Mouse (Mus musculus): ENCODE measurements around the gene Tcfl5. TPM values are rescaled to one million over a fixed set of nuclear protein-coding genes. Genes with fewer than 3 reads are reported as not detected.

Tcfl5 gene
- 0.13 TPM in 1 of 2 replicates, not detected in the other for polyA plus RNA-seq (2015; fragmentation: Nextera tagmentation; extraction: Ambion mirVana)

GRCm38 (mm10) chr2:180642555-180643260, at the start of gene Tcfl5:
TSS of gene Tcfl5 (minus strand) at chr2:180642708.
- WGBS: 3% methylated on average over 38 of the region's 56 CpGs
- H3K4me2 ChIP-seq (replicated peaks): peak within 1 kb of the TSS; percentile 58
- no peak within 1 kb of the TSS for H3K9ac ChIP-seq
- H3K36me3 ChIP-seq: no peaks in the 10 kb centered on the region
- peaks cover 40% of the 10 kb centered on the region for H3K27me3 ChIP-seq (replicated peaks)
- H3K9me3 ChIP-seq: peaks cover 14% of the 10 kb centered on the region
- no peak within 1 kb of the TSS for H3K27ac ChIP-seq
- H3K4me1 ChIP-seq (replicated peaks): peaks cover 6% of the 10 kb centered on the region; the same call in 1 of the 2 replicates
- peak within 1 kb of the TSS; percentile 34 for H3K4me3 ChIP-seq (replicated peaks)
- ATAC-seq: no peak; the same call in none of the 2 replicates

- no peak for ATAC-seq
- Histone ChIP-seq H3K27me3 (replicated peaks) (no peaks in the 10 kb centered on the region), H3K9me3 (no peaks in the 10 kb centered on the region), H3K27ac (no peak overlapping the region), H3K4me3 (replicated peaks) (no peak overlapping the region), H3K4me1 (replicated peaks) (no peaks in the 10 kb centered on the region), H3K36me3 (peaks cover 47% of the 10 kb centered on the region), H3K9ac (no peak overlapping the region), H3K4me2 (replicated peaks) (no peak overlapping the region)
- WGBS: 85% methylated on average over 5 of the region's 5 CpGs
These were observed 47.3 kb upstream of the Tcfl5 start for GRCm38 (mm10) chr2:180689841-180690240.

- Histone ChIP-seq H3K9ac (no peak overlapping the region), H3K4me2 (replicated peaks) (no peak overlapping the region), H3K27me3 (replicated peaks) (no peaks in the 10 kb centered on the region), H3K9me3 (no peaks in the 10 kb centered on the region), H3K4me1 (replicated peaks) (no peaks in the 10 kb centered on the region), H3K36me3 (peaks cover 68% of the 10 kb centered on the region), H3K4me3 (replicated peaks) (no peak overlapping the region), H3K27ac (no peak overlapping the region)
- no peak for ATAC-seq
- WGBS: 90% methylated on average over 4 of the region's 4 CpGs
These were observed 41.5 kb upstream of the Tcfl5 start for GRCm38 (mm10) chr2:180684031-180684430.

- H3K36me3 ChIP-seq: peaks cover 62% of the 10 kb centered on the region
- no peak for ATAC-seq
- H3K9ac ChIP-seq: no peak overlapping the region
- H3K9me3 ChIP-seq: no peaks in the 10 kb centered on the region
- H3K4me1 ChIP-seq (replicated peaks): no peaks in the 10 kb centered on the region
- H3K27ac ChIP-seq: no peak overlapping the region
- no peak overlapping the region for H3K4me2 ChIP-seq (replicated peaks)
- no peak overlapping the region for H3K4me3 ChIP-seq (replicated peaks)
- WGBS: 76% methylated on average over 2 of the region's 2 CpGs
- no peaks in the 10 kb centered on the region for H3K27me3 ChIP-seq (replicated peaks)
These were observed 41.0 kb upstream of the Tcfl5 start for GRCm38 (mm10) chr2:180683524-180683923.

- no peak overlapping the region for H3K27ac ChIP-seq
- H3K36me3 ChIP-seq: peaks cover 42% of the 10 kb centered on the region
- no peak overlapping the region for H3K4me3 ChIP-seq (replicated peaks)
- H3K9ac ChIP-seq: no peak overlapping the region
- H3K4me2 ChIP-seq (replicated peaks): no peak overlapping the region
- H3K27me3 ChIP-seq (replicated peaks): no peaks in the 10 kb centered on the region
- no peaks in the 10 kb centered on the region for H3K4me1 ChIP-seq (replicated peaks)
- 68% methylated on average over 2 of the region's 2 CpGs for WGBS
- ATAC-seq: no peak
- H3K9me3 ChIP-seq: no peaks in the 10 kb centered on the region
These were observed 38.7 kb upstream of the Tcfl5 start for GRCm38 (mm10) chr2:180681225-180681624.

- Histone ChIP-seq H3K4me3 (replicated peaks) (no peak overlapping the region), H3K4me1 (replicated peaks) (no peaks in the 10 kb centered on the region), H3K36me3 (peaks cover 25% of the 10 kb centered on the region), H3K9me3 (no peaks in the 10 kb centered on the region), H3K27me3 (replicated peaks) (no peaks in the 10 kb centered on the region), H3K27ac (no peak overlapping the region), H3K4me2 (replicated peaks) (no peak overlapping the region), H3K9ac (no peak overlapping the region)
- 28% methylated on average over 4 of the region's 4 CpGs for WGBS
- peak; percentile 64 for ATAC-seq
These were observed 36.2 kb upstream of the Tcfl5 start for GRCm38 (mm10) chr2:180678609-180679140.

- WGBS: 81% methylated on average over 2 of the region's 2 CpGs
- Histone ChIP-seq H3K9ac (no peak overlapping the region), H3K36me3 (peaks cover 10% of the 10 kb centered on the region), H3K9me3 (no peaks in the 10 kb centered on the region), H3K4me1 (replicated peaks) (no peaks in the 10 kb centered on the region), H3K4me3 (replicated peaks) (no peak overlapping the region), H3K27ac (no peak overlapping the region), H3K27me3 (replicated peaks) (no peaks in the 10 kb centered on the region), H3K4me2 (replicated peaks) (no peak overlapping the region)
- no peak for ATAC-seq
These were observed 34.2 kb upstream of the Tcfl5 start for GRCm38 (mm10) chr2:180676706-180677105.

- H3K36me3 ChIP-seq: peaks cover 10% of the 10 kb centered on the region
- no peak overlapping the region for H3K4me3 ChIP-seq (replicated peaks)
- H3K9ac ChIP-seq: no peak overlapping the region
- H3K4me1 ChIP-seq (replicated peaks): 0 out of 2 replicates have a peak, but pooled peaks cover 4% of the 10 kb centered on the region
- ATAC-seq: no peak
- no peaks in the 10 kb centered on the region for H3K9me3 ChIP-seq
- 84% methylated on average over 4 of the region's 4 CpGs for WGBS
- H3K4me2 ChIP-seq (replicated peaks): no peak overlapping the region
- H3K27me3 ChIP-seq (replicated peaks): no peaks in the 10 kb centered on the region
- H3K27ac ChIP-seq: no peak overlapping the region
These were observed 19.5 kb upstream of the Tcfl5 start for GRCm38 (mm10) chr2:180662008-180662407.

GRCm38 (mm10) chr2:180660521-180660920, 18.0 kb upstream of the Tcfl5 start:
- H3K27me3 ChIP-seq (replicated peaks): no peaks in the 10 kb centered on the region
- peaks cover 8% of the 10 kb centered on the region; the same call in 1 of the 2 replicates for H3K36me3 ChIP-seq
- H3K4me1 ChIP-seq (replicated peaks): 0 out of 2 replicates have a peak, but pooled peaks cover 4% of the 10 kb centered on the region
- no peaks in the 10 kb centered on the region for H3K9me3 ChIP-seq
- WGBS: 95% methylated on average over 5 of the region's 5 CpGs
- no peak overlapping the region for H3K27ac ChIP-seq
- no peak overlapping the region for H3K9ac ChIP-seq
- no peak overlapping the region for H3K4me2 ChIP-seq (replicated peaks)
- H3K4me3 ChIP-seq (replicated peaks): no peak overlapping the region
- no peak for ATAC-seq

- Histone ChIP-seq H3K27ac (no peak overlapping the region), H3K4me3 (replicated peaks) (no peak overlapping the region), H3K9me3 (no peaks in the 10 kb centered on the region), H3K36me3 (peaks cover 8% of the 10 kb centered on the region; the same call in 1 of the 2 replicates), H3K4me1 (replicated peaks) (0 out of 2 replicates have a peak, but pooled peaks cover 4% of the 10 kb centered on the region), H3K9ac (no peak overlapping the region), H3K27me3 (replicated peaks) (no peaks in the 10 kb centered on the region), H3K4me2 (replicated peaks) (peak overlapping the region; percentile 24)
- 40% methylated on average over 42 of the region's 42 CpGs for WGBS
- ATAC-seq: 0 out of 2 replicates have a peak, but pooled peaks have one; percentile 48
These were observed 17.0 kb upstream of the Tcfl5 start for GRCm38 (mm10) chr2:180659353-180660150.

- Histone ChIP-seq H3K9ac (no peak overlapping the region), H3K4me2 (replicated peaks) (no peak overlapping the region)
- 81% methylated on average over 5 of the region's 5 CpGs for WGBS
These were observed 15.9 kb upstream of the Tcfl5 start for GRCm38 (mm10) chr2:180658381-180658780.

GRCm38 (mm10) chr2:180657394-180658013, 15.0 kb upstream of the Tcfl5 start:
- H3K9ac ChIP-seq: no peak overlapping the region
- 0 out of 2 replicates have a peak, but pooled peaks cover 4% of the 10 kb centered on the region for H3K4me1 ChIP-seq (replicated peaks)
- H3K27me3 ChIP-seq (replicated peaks): no peaks in the 10 kb centered on the region
- H3K4me2 ChIP-seq (replicated peaks): no peak overlapping the region
- H3K9me3 ChIP-seq: no peaks in the 10 kb centered on the region
- H3K4me3 ChIP-seq (replicated peaks): no peak overlapping the region
- peaks cover 8% of the 10 kb centered on the region; the same call in 1 of the 2 replicates for H3K36me3 ChIP-seq
- 0 out of 2 replicates have a peak, but pooled peaks have one; percentile 53 for ATAC-seq
- H3K27ac ChIP-seq: no peak overlapping the region
- 78% methylated on average over 4 of the region's 4 CpGs for WGBS

More at GRCm38 (mm10) chr2:180658381-180658780, 15.9 kb upstream of the Tcfl5 start:
- Histone ChIP-seq H3K27ac (no peak overlapping the region), H3K9me3 (no peaks in the 10 kb centered on the region), H3K4me3 (replicated peaks) (no peak overlapping the region), H3K4me1 (replicated peaks) (0 out of 2 replicates have a peak, but pooled peaks cover 4% of the 10 kb centered on the region), H3K36me3 (peaks cover 8% of the 10 kb centered on the region; the same call in 1 of the 2 replicates), H3K27me3 (replicated peaks) (no peaks in the 10 kb centered on the region)
- ATAC-seq: no peak

Data from intestine, embryonic 15.5 days (tissue).